Mouse (Mus musculus) thymus, postnatal 10 days (tissue): ENCODE data around the gene Ifi27l2b.

Experiments used
- DNase-seq, 2 experiments: peaks; one replicate each; pipeline ENCODE4 v3.0.0; 2021; ENCODE audit warnings: low spot score in 2 of 2

Gene Ifi27l2b

GRCm38 (mm10) chr12:103437601-103438000 is 19.4 kb downstream of the Ifi27l2b start:
- DNase-seq = no peak

- no peak for DNase-seq
These were observed 22.2 kb downstream of the Ifi27l2b start for GRCm38 (mm10) chr12:103434861-103435260.

GRCm38 (mm10) chr12:103433986-103434731 is 22.9 kb downstream of the Ifi27l2b start, which contains the start of gene Ifi27:
Gene Ifi27, plus strand, starts transcription at chr12:103434211.
- DNase-seq = peak; percentile 50 to 52

GRCm38 (mm10) chr12:103433430-103433829 is 23.6 kb downstream of the Ifi27l2b start:
- DNase-seq = no peak

- DNase-seq = no peak
These were observed 30.3 kb downstream of the Ifi27l2b start for GRCm38 (mm10) chr12:103426710-103427109.

- DNase-seq = peak; percentile 96
These were observed 31.1 kb downstream of the Ifi27l2b start, which contains the start of gene Ddx24 for GRCm38 (mm10) chr12:103425729-103426470. Gene Ddx24, minus strand, starts transcription at chr12:103425830.

GRCm38 (mm10) chr12:103425016-103425728 is 31.9 kb downstream of the Ifi27l2b start:
- no peak for DNase-seq

GRCm38 (mm10) chr12:103408144-103408543 is 48.9 kb downstream of the Ifi27l2b start:
- DNase-seq = no peak

- no peak for DNase-seq
These were observed 49.3 kb downstream of the Ifi27l2b start, which contains the start of gene 9330161L09Rik for GRCm38 (mm10) chr12:103407720-103408119. Gene 9330161L09Rik, minus strand, starts transcription at chr12:103407820.

GRCm38 (mm10) chr12:103404131-103404530 is 52.9 kb downstream of the Ifi27l2b start:
- DNase-seq = no peak
